ENCODE assay signal across 8 mouse cellular contexts in the genomic region with DNA sequence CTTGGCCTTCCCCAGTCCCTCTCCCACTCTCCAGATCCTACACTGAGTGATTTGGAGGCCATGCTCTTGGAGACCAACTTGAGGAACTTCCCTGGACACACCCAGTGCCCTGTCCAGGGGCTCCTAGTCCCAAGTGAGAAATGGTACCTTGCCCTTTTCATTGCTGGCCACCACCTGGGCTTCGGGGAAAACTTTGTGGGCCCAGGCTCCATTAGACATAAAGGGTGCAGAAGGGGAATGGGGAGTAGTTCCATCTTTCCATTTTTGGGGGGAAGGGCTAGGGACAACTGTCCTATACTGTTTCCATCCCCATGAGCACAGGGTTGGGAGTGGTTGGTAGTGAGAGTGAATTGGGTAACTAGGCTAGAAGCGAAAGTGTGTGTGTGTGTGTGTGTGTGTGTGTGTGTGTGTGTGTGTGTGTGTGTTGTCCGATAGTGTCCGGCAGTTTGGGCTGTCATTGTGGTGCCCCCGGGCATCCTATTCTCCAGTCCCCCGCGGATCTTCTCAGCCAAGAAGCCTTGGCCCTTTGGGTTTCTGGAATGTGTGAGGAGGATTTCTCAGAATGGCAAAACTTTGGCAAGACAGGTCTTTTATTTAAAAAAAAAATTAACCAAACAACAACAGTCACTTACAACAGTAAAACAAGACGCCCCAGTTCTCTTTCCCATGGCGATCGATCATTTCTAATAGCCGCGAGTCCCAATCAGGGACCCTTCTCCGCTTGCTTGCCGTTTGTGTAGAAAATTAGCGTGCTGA. TPM values are rescaled to one million over a fixed set of nuclear protein-coding genes. Genes with fewer than 3 reads are reported as not detected.
DNase-seq lines count a peak whose midpoint lies in the region; ATAC-seq and TF ChIP-seq lines count a peak whose summit lies in the region.

No protein-coding gene starts in this region.

- no peak for ATAC-seq in embryonic facial prominence, embryonic 15.5 days (ENCODE audit: insufficient number of reproducible peaks, low FRiP score, low TSS enrichment, low read depth)
- ATAC-seq in hindbrain, embryonic 12.5 days (ENCODE audit: low FRiP score) = no peak
- no peak for ATAC-seq in midbrain, embryonic 12.5 days (ENCODE audit: low FRiP score, low read depth)
- ATAC-seq in erythroid progenitor cell, adult 5-6 weeks (replicated peaks; ENCODE audit: low FRiP score, poor library complexity, severe bottlenecking) = no peak

- H3K4me1 ChIP-seq in spleen, adult 2 months (ENCODE audit: control insufficient read depth, insufficient read depth, insufficient read length) = peaks cover 10% of the 10 kb centered on the region
- H3K4me1 ChIP-seq in embryonic facial prominence, embryonic 15.5 days = peaks cover 26% of the 10 kb centered on the region
- peaks cover 39% of the 10 kb centered on the region for H3K4me1 ChIP-seq in hindbrain, embryonic 12.5 days
- H3K4me1 ChIP-seq in midbrain, embryonic 12.5 days = peaks cover 27% of the 10 kb centered on the region; the same call in 1 of the 2 replicates

- H3K4me2 ChIP-seq in embryonic facial prominence, embryonic 15.5 days (replicated peaks) = peak overlapping the region; percentile 55
- H3K4me2 ChIP-seq in hindbrain, embryonic 12.5 days (replicated peaks) = peak overlapping the region; percentile 86
- peak overlapping the region; percentile 86 for H3K4me2 ChIP-seq in midbrain, embryonic 12.5 days (replicated peaks)

- 6% methylated on average over 15 of the region's 15 CpGs for WGBS in spleen, adult 2 months
- 5% methylated on average over 15 of the region's 15 CpGs for WGBS in embryonic facial prominence, embryonic 15.5 days
- WGBS in hindbrain, embryonic 12.5 days = under 1% methylated on average over 15 of the region's 15 CpGs
- 2% methylated on average over 15 of the region's 15 CpGs for WGBS in midbrain, embryonic 12.5 days

- no peak for TF ChIP-seq CTCF in spleen, adult 2 months (IDR thresholded peaks at IDR 0.05; ENCODE audit: extremely low read depth, insufficient read depth, insufficient read length, insufficient replicate concordance)

- DNase-seq in spleen, adult 2 months (ENCODE audit: low read depth in 1 of 2, low spot score in 2 of 2) = no peak
- no peak for DNase-seq in spleen, postnatal 4 days (ENCODE audit: low spot score in 2 of 2)
- DNase-seq in adrenal gland, adult 18-20 months (ENCODE audit: low spot score in 2 of 2) = no peak
- no peak for DNase-seq in thymus, postnatal 4 days

- H3K9me3 ChIP-seq in embryonic facial prominence, embryonic 15.5 days (replicated peaks) = no peaks in the 10 kb centered on the region
- no peaks in the 10 kb centered on the region for H3K9me3 ChIP-seq in hindbrain, embryonic 12.5 days (replicated peaks)
- no peaks in the 10 kb centered on the region for H3K9me3 ChIP-seq in midbrain, embryonic 12.5 days

- TF ChIP-seq POLR2A in spleen, adult 2 months (IDR thresholded peaks at IDR 0.05; ENCODE audit: low read depth, low read length) = no peak

- H3K36me3 ChIP-seq in spleen, adult 2 months (ENCODE audit: control insufficient read depth, insufficient read depth, low read length) = peaks cover 11% of the 10 kb centered on the region
- no peaks in the 10 kb centered on the region for H3K36me3 ChIP-seq in embryonic facial prominence, embryonic 15.5 days
- no peaks in the 10 kb centered on the region for H3K36me3 ChIP-seq in hindbrain, embryonic 12.5 days
- no peaks in the 10 kb centered on the region for H3K36me3 ChIP-seq in midbrain, embryonic 12.5 days

- H3K27me3 ChIP-seq in spleen, adult 2 months (ENCODE audit: control insufficient read depth, insufficient read depth, low read length) = peaks cover 2% of the 10 kb centered on the region; the same call in 1 of the 2 replicates
- peaks cover 42% of the 10 kb centered on the region for H3K27me3 ChIP-seq in embryonic facial prominence, embryonic 15.5 days
- peaks cover 26% of the 10 kb centered on the region for H3K27me3 ChIP-seq in hindbrain, embryonic 12.5 days
- H3K27me3 ChIP-seq in midbrain, embryonic 12.5 days = peaks cover 55% of the 10 kb centered on the region

- peak overlapping the region; percentile 91 for H3K27ac ChIP-seq in spleen, adult 2 months (ENCODE audit: insufficient read depth, low read length)
- peak overlapping the region; percentile 66 for H3K27ac ChIP-seq in embryonic facial prominence, embryonic 15.5 days (replicated peaks)
- H3K27ac ChIP-seq in hindbrain, embryonic 12.5 days = peak overlapping the region; percentile 92
- peak overlapping the region; percentile 69 for H3K27ac ChIP-seq in midbrain, embryonic 12.5 days (replicated peaks)

- H3K9ac ChIP-seq in embryonic facial prominence, embryonic 15.5 days = peak overlapping the region; percentile 45
- H3K9ac ChIP-seq in hindbrain, embryonic 12.5 days = peak overlapping the region; percentile 90
- peak overlapping the region; percentile 83 for H3K9ac ChIP-seq in midbrain, embryonic 12.5 days (replicated peaks)

- H3K4me3 ChIP-seq in spleen, adult 2 months (ENCODE audit: extremely low read depth, insufficient read depth, insufficient read length) = peak overlapping the region; percentile 65
- H3K4me3 ChIP-seq in embryonic facial prominence, embryonic 15.5 days (replicated peaks) = peak overlapping the region; percentile 61
- peak overlapping the region; percentile 74 for H3K4me3 ChIP-seq in hindbrain, embryonic 12.5 days
- peak overlapping the region; percentile 63 for H3K4me3 ChIP-seq in midbrain, embryonic 12.5 days

RNA-seq across cellular contexts. Expression of gene Ebf1, which starts 2.2 kb away (rescaled TPM):
- polyA plus RNA-seq in spleen, adult 2 months (2012; rRNA removed) = 26.6 and 40.1 TPM in 2 replicates
- 62.3 and 65.7 TPM in 2 replicates for polyA plus RNA-seq in embryonic facial prominence, embryonic 15.5 days (2015; fragmentation: Nextera tagmentation; extraction: Ambion mirVana)
- polyA plus RNA-seq in hindbrain, embryonic 12.5 days (2016; fragmentation: Nextera tagmentation; extraction: Ambion mirVana) = 111 and 122 TPM in 2 replicates
- 89.4 and 89.6 TPM in 2 replicates for polyA plus RNA-seq in midbrain, embryonic 12.5 days (2016; fragmentation: Nextera tagmentation; extraction: Ambion mirVana)
- 16.2 and 21.0 TPM in 2 replicates for total RNA-seq in erythroid progenitor cell, adult 5-6 weeks (2015; ENCODE audit: low replicate concordance)
- 3.7 and 7.6 TPM in 2 replicates for total RNA-seq in erythroid progenitor cell, adult 5-6 weeks (2017; ENCODE audit: low replicate concordance)
- total RNA-seq in adrenal gland, adult 18-20 months (2021) = 10 to 100 TPM; 15.7 to 36.8 TPM
